Mouse (Mus musculus): ENCODE results near the gene Galnt18.

Gene Galnt18

DNA sequence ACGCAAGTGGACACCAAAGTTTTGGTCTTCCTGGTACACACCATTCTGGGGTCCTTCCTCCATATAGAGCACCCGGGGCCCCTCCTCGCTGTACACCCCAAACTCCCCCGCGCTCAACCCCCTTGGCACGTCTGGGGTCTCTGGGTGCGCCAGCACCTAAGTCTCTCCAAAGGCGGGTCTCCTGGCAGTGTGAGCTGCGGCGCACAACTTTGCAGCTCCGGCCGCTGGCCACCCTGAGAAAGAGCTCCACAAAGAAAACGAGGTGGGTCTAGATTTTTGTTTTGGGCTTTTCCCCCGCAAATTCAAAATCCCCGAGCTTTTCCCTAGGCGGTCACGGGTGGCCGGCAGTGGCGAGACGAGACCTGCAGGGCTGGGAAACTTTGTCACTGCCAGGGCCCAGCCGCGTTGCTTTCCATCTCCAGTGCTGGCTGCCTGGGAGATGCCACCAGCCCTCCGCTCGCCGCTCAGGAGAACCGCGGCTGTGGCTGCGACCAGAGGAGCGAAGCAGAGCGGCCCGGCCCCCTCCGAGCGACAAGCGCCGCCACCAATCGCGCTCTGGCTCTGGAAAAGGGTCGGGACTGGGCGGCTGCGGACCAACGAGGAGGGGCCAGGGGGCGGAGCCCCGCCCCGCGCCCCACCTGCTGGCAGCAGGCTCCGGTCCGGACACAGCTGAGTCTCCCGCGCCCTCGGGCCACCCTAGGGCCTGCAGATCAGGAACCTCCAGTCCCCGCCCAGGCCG, at the start of gene Galnt18:
Gene Galnt18, minus strand, starts transcription at position 474 of the 739 bp plus-strand sequence.
- DNase-seq (ENCODE audit: low spot score) = peak; percentile 90

DNA sequence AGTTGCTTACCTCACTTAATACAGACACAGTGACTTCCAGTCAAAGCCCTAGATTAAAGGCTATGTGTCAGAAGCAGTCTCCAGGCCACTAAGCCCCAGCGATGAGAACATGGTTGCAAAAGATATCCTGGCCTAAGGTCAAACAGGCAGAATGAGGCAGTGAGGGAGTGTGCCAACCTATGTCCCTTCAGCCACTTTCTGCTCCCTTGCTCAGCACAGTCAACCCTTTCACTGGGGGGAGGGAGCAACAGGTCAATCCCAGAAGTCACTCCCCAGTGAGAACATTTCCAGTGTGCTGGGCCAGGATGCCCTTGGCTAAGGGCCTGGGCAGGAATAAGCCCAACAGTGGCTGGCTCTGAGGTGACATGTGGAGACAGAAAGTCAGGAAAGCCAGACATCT, 47.6 kb upstream of the Galnt18 start:
- DNase-seq (ENCODE audit: low spot score) = no peak

DNA sequence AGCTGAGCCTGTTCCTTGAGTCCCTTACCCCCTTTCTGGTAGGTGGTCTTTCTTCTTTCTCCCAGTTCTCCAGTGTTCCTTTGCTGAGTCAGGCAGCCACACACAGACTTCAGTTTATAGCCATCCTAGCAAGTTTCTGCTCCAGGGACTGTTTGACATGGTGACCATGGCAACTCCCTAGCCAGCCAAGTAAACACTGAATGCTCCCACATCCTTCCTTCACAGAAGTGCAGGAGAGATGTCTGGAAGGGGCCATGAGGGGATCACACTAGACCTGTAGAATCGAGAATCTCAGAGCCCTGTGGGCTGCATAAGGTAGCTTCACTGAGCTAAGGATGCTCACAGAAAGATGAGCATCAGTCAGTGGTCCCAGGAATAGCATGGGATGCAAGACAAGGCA, 33.3 kb upstream of the Galnt18 start:
- no peak for DNase-seq (ENCODE audit: low spot score)

DNA sequence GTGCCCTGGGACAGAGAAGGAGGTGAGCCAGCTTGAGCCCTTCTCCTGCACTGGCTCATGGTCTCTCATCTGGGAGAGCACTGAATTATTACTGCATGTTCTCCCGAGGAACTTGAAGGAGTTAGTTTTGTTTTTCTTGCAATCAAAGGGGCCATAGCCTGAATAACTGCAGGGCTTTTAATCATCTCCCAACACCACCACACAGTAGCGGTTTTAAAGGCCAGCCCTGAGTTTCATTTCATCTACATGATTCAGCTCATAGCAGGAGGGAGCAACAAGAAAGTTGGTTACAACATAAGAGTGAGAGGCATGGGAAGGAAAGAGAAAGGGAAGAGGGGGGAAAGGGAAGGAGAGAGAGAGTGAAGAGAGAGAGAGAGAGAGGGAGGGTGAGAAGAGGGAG, 31.3 kb upstream of the Galnt18 start:
- no peak for DNase-seq (ENCODE audit: low spot score)

- DNase-seq (ENCODE audit: low spot score) = no peak
Measured at GRCm38 (mm10) chr7:111809796-111810195, 30.0 kb upstream of the Galnt18 start.

- no peak for DNase-seq (ENCODE audit: low spot score)
Measured at GRCm38 (mm10) chr7:111806083-111806482, 26.3 kb upstream of the Galnt18 start.

- DNase-seq (ENCODE audit: low spot score) = no peak
Measured at GRCm38 (mm10) chr7:111804646-111805045, 24.9 kb upstream of the Galnt18 start.

- no peak for DNase-seq (ENCODE audit: low spot score)
Measured at GRCm38 (mm10) chr7:111800785-111801184, 21.0 kb upstream of the Galnt18 start.

GRCm38 (mm10) chr7:111800120-111800519, 20.3 kb upstream of the Galnt18 start:
- no peak for DNase-seq (ENCODE audit: low spot score)

- no peak for DNase-seq (ENCODE audit: low spot score)
Measured at GRCm38 (mm10) chr7:111799021-111799420, 19.2 kb upstream of the Galnt18 start.

DNA sequence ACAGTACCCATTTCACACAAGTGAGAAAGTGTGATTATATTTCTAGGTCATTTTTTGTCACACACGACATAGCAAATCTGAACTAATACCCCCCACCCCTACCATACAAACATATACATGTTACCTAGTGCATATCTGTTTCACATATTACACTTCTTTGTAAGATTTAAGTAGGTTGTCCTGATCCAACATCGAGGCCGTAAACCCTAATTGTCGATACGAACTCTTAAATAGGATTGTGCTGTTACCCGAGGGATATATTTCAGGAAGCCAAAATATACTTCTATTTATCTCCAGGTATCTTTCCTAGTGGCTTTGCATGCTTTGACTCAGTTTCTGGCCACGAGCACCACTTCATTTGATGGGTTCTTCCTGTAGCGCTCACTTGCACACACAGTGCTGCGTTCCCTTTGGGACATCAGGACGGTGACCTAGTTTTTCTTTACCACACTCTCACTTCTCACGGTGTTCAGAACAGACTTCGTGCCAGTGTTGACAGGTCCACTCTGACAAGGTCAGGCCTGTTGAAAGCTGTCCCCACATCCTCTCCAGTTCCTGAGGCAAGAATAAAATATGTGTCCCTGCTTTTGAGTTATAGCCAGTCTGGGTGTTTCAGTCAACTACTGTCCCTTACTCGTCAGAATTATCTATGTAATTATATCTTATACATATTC, 17.7 kb upstream of the Galnt18 start:
- no peak for DNase-seq (ENCODE audit: low spot score)

DNA sequence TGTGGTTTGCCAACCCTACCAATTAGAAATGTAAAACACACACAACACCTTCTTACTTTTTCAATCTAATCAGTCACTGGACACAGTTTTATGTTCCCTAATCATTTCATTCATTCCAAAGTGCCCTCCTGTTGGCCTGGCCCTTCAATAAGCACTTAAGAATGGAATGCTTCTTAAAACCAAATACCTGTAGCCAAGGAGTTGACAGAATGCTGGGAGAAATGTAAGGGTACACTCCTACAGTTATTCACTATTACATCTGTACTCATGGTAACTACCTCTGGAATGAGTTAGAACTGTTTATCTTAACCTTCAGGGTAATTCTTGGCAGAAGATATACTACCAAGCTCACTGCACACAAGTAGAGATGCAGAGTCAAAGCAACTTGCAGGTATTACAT, 15.3 kb upstream of the Galnt18 start:
- DNase-seq (ENCODE audit: low spot score) = no peak

- DNase-seq (ENCODE audit: low spot score) = no peak
Measured at GRCm38 (mm10) chr7:111792154-111792553, 12.4 kb upstream of the Galnt18 start.

GRCm38 (mm10) chr7:111791347-111791746, 11.6 kb upstream of the Galnt18 start:
- DNase-seq (ENCODE audit: low spot score) = no peak

GRCm38 (mm10) chr7:111787921-111788320, 8.1 kb upstream of the Galnt18 start:
- no peak for DNase-seq (ENCODE audit: low spot score)

GRCm38 (mm10) chr7:111785478-111785877, 5.7 kb upstream of the Galnt18 start:
- DNase-seq (ENCODE audit: low spot score) = no peak

DNA sequence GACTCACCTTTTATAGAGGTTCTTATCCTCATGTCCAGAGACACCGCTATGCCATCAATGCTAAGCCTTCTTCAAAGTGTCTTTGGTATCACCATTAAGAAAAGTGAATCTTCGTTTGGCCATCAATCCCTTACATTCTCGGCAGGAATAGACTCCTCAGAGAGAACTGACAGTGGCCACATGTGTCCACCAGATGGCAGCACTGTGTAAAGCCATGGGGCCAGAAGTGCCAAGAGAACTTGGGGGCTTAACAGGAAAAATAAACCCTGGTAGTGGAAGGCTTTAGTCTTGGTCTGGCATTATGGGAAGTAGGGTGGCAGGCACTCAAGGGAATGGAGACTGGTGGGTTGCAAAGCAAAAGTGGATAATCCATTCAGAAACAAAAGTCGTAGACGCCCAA, 2.3 kb upstream of the Galnt18 start:
- peak; percentile 38 for DNase-seq (ENCODE audit: low spot score)

DNA sequence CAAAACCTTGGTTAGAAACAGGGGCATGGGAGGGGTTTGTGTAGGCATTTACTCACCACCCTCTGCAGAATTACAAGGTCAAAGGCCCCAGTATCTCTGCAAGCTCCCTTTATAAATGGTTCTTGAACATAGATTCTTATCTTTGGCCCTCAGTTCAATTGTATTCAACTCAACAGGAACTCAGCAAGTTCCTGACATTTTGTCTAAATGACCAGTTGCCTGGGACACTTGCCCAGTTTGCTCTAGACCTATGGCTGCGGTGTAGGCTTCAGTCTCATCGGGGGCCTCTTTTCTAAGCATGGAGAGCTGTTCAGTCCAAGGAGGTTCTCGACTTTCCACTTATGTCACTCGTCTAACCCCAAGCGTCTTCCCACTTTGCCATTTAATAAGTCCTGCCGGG, 1.5 kb upstream of the Galnt18 start:
- DNase-seq (ENCODE audit: low spot score) = no peak

DNA sequence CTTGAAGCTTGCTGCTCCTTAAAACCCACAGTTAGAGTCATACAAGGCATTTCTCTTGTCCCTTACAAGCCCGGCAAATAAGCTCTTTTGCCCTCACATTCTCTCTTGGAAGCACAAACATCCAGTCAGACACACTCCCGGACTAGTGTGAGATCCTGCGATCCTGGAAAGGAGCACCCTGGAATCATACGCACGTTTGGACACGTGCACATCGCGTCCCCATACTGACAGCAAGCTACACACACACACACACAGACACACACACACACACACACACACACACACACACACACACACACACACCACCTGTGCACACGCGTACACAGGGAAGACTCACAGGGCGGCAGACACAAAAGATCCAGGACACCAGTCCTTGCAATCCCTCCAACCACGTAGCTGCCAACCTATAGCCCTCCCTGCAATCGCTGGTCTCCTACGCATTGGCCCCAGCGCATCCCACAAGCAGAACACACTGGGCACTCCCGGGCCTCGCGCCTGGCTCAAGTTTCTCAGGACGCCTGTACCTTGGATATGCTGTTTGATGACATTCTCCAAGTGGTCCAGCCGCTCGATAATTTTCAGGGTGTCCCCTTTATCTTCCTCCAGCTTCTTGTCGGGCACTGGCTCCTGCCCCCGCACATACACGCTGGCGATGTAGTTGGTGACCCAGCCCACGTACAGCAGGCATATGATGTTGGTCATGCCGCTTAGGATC, 831 bp downstream of the Galnt18 start:
- DNase-seq (ENCODE audit: low spot score) = no peak

GRCm38 (mm10) chr7:111778212-111778611, 1.6 kb downstream of the Galnt18 start:
- no peak for DNase-seq (ENCODE audit: low spot score)

GRCm38 (mm10) chr7:111777186-111777585, 2.6 kb downstream of the Galnt18 start:
- DNase-seq (ENCODE audit: low spot score) = no peak

GRCm38 (mm10) chr7:111776160-111776559, 3.6 kb downstream of the Galnt18 start:
- DNase-seq (ENCODE audit: low spot score) = no peak

GRCm38 (mm10) chr7:111772398-111772797, 7.4 kb downstream of the Galnt18 start:
- no peak for DNase-seq (ENCODE audit: low spot score)

Measured in yolk sac, embryonic 10.5 days (tissue).